Mouse (Mus musculus): ENCODE measurements around the gene Mfsd13b. TPM values are rescaled to one million over a fixed set of nuclear protein-coding genes. Genes with fewer than 3 reads are reported as not detected.

Mfsd13b gene
- not detected for total RNA-seq (2023)

GRCm38 (mm10) chr7:120982200-120982841 lies at the start of gene Mfsd13b, which contains the start of gene Cdr2:
Gene Mfsd13b (plus strand): TSS chr7:120982509.
Gene Cdr2 (minus strand): TSS chr7:120982312.

GRCm38 (mm10) chr7:121033856-121034652 lies 51.7 kb downstream of the Mfsd13b start, which contains the start of gene Mettl9:
Gene Mettl9 (plus strand): TSS chr7:121034445.

Other genes with a start within 250 kb of the Mfsd13b start
- gene Vwa3a, start 243.2 kb upstream of the Mfsd13b start, total RNA-seq (2023) = 0.21 TPM
- gene Gm5737, start 170.1 kb upstream of the Mfsd13b start, total RNA-seq (2023) = not detected
- 10.1 TPM for gene Eef2k, start 139.7 kb upstream of the Mfsd13b start, total RNA-seq (2023)
- 37.6 TPM for gene Polr3e, start 64.8 kb upstream of the Mfsd13b start, total RNA-seq (2023)
- gene Cdr2, start 197 bp upstream of the Mfsd13b start, total RNA-seq (2023) = 31.1 TPM
- gene Mettl9, start 51.9 kb downstream of the Mfsd13b start, total RNA-seq (2023) = 105 TPM
- gene Igsf6, start 92.1 kb downstream of the Mfsd13b start, total RNA-seq (2023) = 2.9 TPM
- gene Otoa, start 99.1 kb downstream of the Mfsd13b start, total RNA-seq (2023) = 3.1 TPM

Data from CD4-positive naive resting alpha-beta T cell, adult 57 days (primary cell).